Mouse (Mus musculus) E14TG2a.4 (cell line): ENCODE measurements around the gene Stum.

ENCODE experiments used
- CTCF ChIP-seq: conservative IDR thresholded peaks from 2 replicates; pipeline ENCODE4 v1.5.1; 2014; ENCODE audit warnings: low read length
- POU5F1 ChIP-seq: IDR thresholded peaks from 2 replicates; pipeline ENCODE4 v1.6.1; 2014; ENCODE audit warnings: low read length, borderline replicate concordance

DNA sequence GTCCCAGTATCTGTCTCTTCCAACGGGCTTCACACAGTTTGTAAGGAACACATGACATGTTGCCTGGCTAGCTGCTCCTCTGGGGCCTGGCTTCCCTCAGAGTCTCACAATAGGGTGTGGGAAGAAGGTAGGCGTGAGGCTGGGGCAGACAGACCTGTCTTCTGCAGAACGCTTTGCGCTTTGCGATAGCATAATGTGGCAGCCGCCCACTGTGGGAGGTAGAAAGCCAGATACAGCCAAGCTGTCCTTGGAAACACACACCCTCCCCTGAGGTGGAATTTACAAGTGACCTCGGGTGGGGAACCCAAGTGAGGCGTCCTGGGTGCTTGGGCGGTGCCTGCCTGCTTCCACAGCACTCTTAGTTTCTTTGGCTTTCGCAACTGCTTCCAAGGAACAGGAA lies 98.8 kb downstream of the Stum start:
- TF ChIP-seq POU5F1 (no peak), CTCF (no peak)
